20 mouse cellular contexts compared by ENCODE assay signal in the genomic region with DNA sequence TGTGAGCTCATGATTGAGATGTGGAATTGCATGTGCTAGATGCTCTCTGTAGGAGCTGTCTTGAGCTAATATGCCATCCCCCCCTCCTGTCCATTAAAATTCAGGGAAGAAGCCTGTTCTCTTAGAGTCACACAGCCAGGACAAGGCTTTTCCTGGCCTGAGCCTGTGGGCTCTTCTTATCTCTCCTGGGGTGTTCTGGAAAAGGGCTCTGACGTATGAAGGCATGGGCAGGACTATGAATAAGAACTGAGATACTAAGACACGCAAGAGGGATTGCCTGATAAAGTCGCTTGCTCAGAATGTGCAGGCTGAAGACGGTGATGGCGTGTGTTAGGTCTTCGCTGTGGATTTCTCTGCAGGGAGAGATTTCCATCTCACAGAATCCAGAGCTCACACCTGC.
"Had no signal": no experiment of that assay in that cellular context is flagged by ENCODE, and none has a peak within 500 bp of the region (broad histone marks: within the 10 kb centered on the region; RNA-seq: fewer than 3 reads in every experiment).

No protein-coding gene starts in this region.

- DNase-seq: kidney, adult 18-20 months; kidney, adult 9 months; kidney, postnatal 14 days; left cerebral cortex, postnatal 4 days; liver, postnatal 0 days; lung, embryonic 14.5 days; right cerebral cortex, adult 18-20 months; right cerebral cortex, postnatal 14 days; right cerebral cortex, postnatal 4 days; thymus, adult 2 months; thymus, postnatal 14 days; thymus, postnatal 4 days had no signal

- H3K27ac ChIP-seq: limb, embryonic 12.5 days; limb, embryonic 15.5 days; liver, embryonic 14.5 days; neural tube, embryonic 12.5 days; neural tube, embryonic 15.5 days; stomach, postnatal 0 days had no signal

- H3K9me3 ChIP-seq: limb, embryonic 12.5 days; limb, embryonic 15.5 days; neural tube, embryonic 12.5 days; neural tube, embryonic 15.5 days had no signal

- H3K4me3 ChIP-seq: limb, embryonic 12.5 days; limb, embryonic 15.5 days; neural tube, embryonic 12.5 days; neural tube, embryonic 15.5 days had no signal

- H3K4me2 ChIP-seq: limb, embryonic 12.5 days; limb, embryonic 15.5 days; liver, embryonic 11.5 days; lung, embryonic 14.5 days; neural tube, embryonic 12.5 days; neural tube, embryonic 15.5 days had no signal

- H3K27me3 ChIP-seq: limb, embryonic 12.5 days; limb, embryonic 15.5 days; neural tube, embryonic 12.5 days; neural tube, embryonic 15.5 days had no signal

- ATAC-seq: liver, postnatal 0 days; lung, postnatal 0 days had no signal

- H3K9ac ChIP-seq: limb, embryonic 12.5 days; limb, embryonic 15.5 days; liver, embryonic 14.5 days; liver, postnatal 0 days; lung, embryonic 14.5 days; neural tube, embryonic 12.5 days; neural tube, embryonic 15.5 days had no signal

- H3K36me3 ChIP-seq: limb, embryonic 12.5 days; limb, embryonic 15.5 days; neural tube, embryonic 12.5 days; neural tube, embryonic 15.5 days had no signal

- H3K4me1 ChIP-seq: limb, embryonic 12.5 days; limb, embryonic 15.5 days had no signal
